Mouse (Mus musculus): Measurements from ENCODE around the gene Fstl4. TPM values are rescaled to one million over a fixed set of nuclear protein-coding genes. Genes with fewer than 3 reads are reported as not detected.
A peak's percentile ranks its signal among the peaks of the same experiment; 100 is the strongest.

Gene Fstl4
- polyA plus RNA-seq, 1 experiment: 0.18 TPM

DNA sequence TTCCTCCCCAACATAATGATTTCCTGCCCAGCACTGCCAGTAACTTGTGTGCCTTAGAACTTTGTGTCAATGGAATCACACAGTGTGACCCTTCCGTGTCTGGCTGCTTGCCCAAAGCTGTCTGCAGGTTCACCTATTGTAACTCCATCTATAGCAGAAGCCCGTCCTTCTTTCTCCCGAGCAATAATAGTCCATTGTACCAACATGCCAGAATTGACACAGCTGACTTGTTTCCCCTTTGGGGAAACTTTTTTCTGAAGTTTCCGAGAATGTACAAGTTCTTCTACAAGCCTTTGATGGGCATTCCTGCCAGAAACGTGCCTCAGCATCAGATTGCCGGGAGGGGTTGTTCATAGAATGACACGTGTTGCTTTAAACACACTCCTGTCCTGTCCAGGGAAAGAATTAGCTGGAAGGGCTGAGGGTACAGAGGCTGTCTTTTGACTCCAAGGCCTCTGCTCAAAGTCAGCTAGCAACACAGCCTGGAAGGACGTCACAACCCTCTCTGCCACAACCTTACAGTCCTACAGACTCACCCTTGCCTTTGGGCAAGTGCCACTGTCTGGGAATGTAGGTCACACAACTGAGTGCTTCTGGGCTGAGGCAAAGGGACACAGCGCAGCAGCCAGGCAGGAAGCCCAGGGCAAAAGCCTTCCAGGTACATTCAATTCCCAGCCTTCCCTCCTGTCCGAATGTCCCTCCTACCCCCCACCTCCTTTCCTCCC lies 339.3 kb downstream of the Fstl4 start:
- H3K27ac ChIP-seq (ENCODE audit: control insufficient read depth, insufficient read depth, low read length): no peak overlapping the region
- no peak overlapping the region for H3K4me3 ChIP-seq (ENCODE audit: control insufficient read depth, insufficient read depth, low read length)
- TF ChIP-seq POLR2A (IDR thresholded peaks at IDR 0.05; ENCODE audit: control insufficient read depth, extremely low read depth, insufficient read depth, low read length, poor library complexity): no peak
- peaks cover 35% of the 10 kb centered on the region for H3K4me1 ChIP-seq (replicated peaks; ENCODE audit: control insufficient read depth, insufficient read depth, low read length)
- no peaks in the 10 kb centered on the region for H3K27me3 ChIP-seq (ENCODE audit: control insufficient read depth, insufficient read depth, low read length)
- H3K36me3 ChIP-seq (ENCODE audit: control insufficient read depth, insufficient read depth, low read length): no peaks in the 10 kb centered on the region
- WGBS: 92% methylated on average over 10 of the region's 10 CpGs
- DNase-seq: no peak

DNA sequence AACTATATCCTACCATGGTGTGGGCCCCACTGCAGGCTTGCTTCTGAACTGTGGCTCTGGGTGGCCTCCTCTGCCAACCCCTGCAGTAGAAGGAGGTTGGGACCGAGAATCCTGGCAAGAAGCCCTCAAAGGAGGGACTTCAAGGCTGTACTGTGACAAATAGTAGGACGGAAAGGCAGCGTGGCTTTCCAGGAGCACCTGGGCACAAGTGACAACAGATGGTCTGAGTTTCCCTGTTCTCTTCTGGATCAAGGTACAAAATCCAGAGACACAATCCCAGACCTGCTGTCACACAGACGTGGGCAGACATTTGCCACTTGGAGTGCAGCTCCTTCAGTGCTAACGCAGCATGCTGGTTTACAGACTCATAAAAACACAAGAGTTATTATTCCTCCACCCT lies 343.3 kb downstream of the Fstl4 start:
- H3K4me1 ChIP-seq (replicated peaks; ENCODE audit: control insufficient read depth, insufficient read depth, low read length): peaks cover 20% of the 10 kb centered on the region
- no peak overlapping the region for H3K4me3 ChIP-seq (ENCODE audit: control insufficient read depth, insufficient read depth, low read length)
- 95% methylated on average over 5 of the region's 5 CpGs for WGBS
- TF ChIP-seq CTCF (IDR thresholded peaks at IDR 0.05; ENCODE audit: borderline replicate concordance, control insufficient read depth, extremely low read depth, insufficient read depth, low read length, poor library complexity): no peak
- TF ChIP-seq POLR2A (IDR thresholded peaks at IDR 0.05; ENCODE audit: control insufficient read depth, extremely low read depth, insufficient read depth, low read length, poor library complexity): no peak
- DNase-seq: no peak
- H3K36me3 ChIP-seq (ENCODE audit: control insufficient read depth, insufficient read depth, low read length): no peaks in the 10 kb centered on the region
- no peak overlapping the region for H3K27ac ChIP-seq (ENCODE audit: control insufficient read depth, insufficient read depth, low read length)
- H3K27me3 ChIP-seq (ENCODE audit: control insufficient read depth, insufficient read depth, low read length): no peaks in the 10 kb centered on the region

GRCm38 (mm10) chr11:53108798-53109197 lies 344.4 kb downstream of the Fstl4 start:
- Histone ChIP-seq H3K36me3 (ENCODE audit: control insufficient read depth, insufficient read depth, low read length) (no peaks in the 10 kb centered on the region), H3K27ac (ENCODE audit: control insufficient read depth, insufficient read depth, low read length) (no peak overlapping the region), H3K4me1 (replicated peaks; ENCODE audit: control insufficient read depth, insufficient read depth, low read length) (peaks cover 19% of the 10 kb centered on the region), H3K27me3 (ENCODE audit: control insufficient read depth, insufficient read depth, low read length) (no peaks in the 10 kb centered on the region), H3K4me3 (ENCODE audit: control insufficient read depth, insufficient read depth, low read length) (no peak overlapping the region)
- TF ChIP-seq CTCF (IDR thresholded peaks at IDR 0.05; ENCODE audit: borderline replicate concordance, control insufficient read depth, extremely low read depth, insufficient read depth, low read length, poor library complexity) (no peak), POLR2A (IDR thresholded peaks at IDR 0.05; ENCODE audit: control insufficient read depth, extremely low read depth, insufficient read depth, low read length, poor library complexity) (no peak)
- DNase-seq: no peak
- WGBS: 96% methylated on average over 6 of the region's 6 CpGs

DNA sequence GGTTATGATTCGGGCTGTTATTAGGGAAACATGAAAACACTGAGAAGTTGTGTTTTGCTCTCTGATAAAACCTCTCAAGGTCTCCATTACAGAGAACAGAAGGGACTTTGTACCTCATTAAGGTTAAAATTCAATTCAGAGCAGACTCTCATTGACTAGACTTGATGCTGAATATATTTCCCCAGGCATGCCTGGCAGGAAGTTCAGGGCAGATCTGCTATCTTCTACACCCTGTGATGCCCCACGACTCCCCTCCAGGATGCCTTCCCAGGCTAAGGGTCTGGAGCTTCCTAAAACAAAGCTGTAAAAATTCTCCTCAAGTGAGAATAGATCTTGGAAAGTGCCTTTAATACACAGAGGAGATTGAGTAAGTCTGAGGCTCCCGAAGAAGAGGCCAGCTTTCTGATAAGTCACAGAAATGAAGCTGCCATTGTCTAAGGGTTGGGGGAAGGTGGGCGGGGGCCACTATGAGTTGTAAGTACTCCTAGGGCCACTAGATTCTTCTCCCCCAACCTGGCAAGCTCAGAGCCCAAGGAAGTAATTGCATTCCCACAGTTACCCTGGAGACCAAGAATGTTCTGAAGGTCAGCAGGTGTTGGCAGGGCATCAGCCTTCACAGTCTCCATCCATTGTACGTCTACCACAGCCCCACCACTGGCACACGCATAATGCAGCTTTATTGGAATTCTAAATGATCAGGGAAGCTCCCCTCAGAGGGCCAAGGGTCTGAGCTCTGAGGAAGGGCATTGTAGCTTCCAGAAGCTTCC lies 345.4 kb downstream of the Fstl4 start:
- Histone ChIP-seq H3K27ac (ENCODE audit: control insufficient read depth, insufficient read depth, low read length) (no peak overlapping the region), H3K4me3 (ENCODE audit: control insufficient read depth, insufficient read depth, low read length) (no peak overlapping the region), H3K36me3 (ENCODE audit: control insufficient read depth, insufficient read depth, low read length) (no peaks in the 10 kb centered on the region), H3K27me3 (ENCODE audit: control insufficient read depth, insufficient read depth, low read length) (no peaks in the 10 kb centered on the region), H3K4me1 (replicated peaks; ENCODE audit: control insufficient read depth, insufficient read depth, low read length) (peaks cover 25% of the 10 kb centered on the region)
- DNase-seq: no peak
- 85% methylated on average over 6 of the region's 6 CpGs for WGBS
- TF ChIP-seq POLR2A (IDR thresholded peaks at IDR 0.05; ENCODE audit: control insufficient read depth, extremely low read depth, insufficient read depth, low read length, poor library complexity) (no peak), CTCF (IDR thresholded peaks at IDR 0.05; ENCODE audit: borderline replicate concordance, control insufficient read depth, extremely low read depth, insufficient read depth, low read length, poor library complexity) (no peak)

DNA sequence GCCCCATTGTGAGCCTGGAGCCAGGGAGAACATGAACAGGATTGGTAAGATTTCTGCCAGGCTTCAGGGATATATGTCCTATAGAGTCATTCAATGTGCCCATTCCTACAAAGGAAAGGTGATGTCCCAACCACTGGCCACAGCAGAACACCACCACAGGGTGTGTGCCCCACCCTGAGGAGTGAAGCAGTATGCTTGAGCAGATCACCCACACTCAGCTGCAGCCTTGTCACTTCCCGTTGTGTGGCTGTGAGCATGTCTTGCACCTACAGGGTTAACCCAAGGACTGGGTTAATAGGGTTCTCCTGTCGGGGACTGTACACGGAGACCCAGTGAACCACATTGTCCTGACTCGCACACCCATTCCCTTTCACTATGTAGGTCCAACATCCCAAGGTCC lies 351.3 kb downstream of the Fstl4 start:
- WGBS: 35% methylated on average over 4 of the region's 4 CpGs
- DNase-seq: no peak
- Histone ChIP-seq H3K4me3 (ENCODE audit: control insufficient read depth, insufficient read depth, low read length) (no peak overlapping the region), H3K36me3 (ENCODE audit: control insufficient read depth, insufficient read depth, low read length) (no peaks in the 10 kb centered on the region), H3K27me3 (ENCODE audit: control insufficient read depth, insufficient read depth, low read length) (no peaks in the 10 kb centered on the region), H3K27ac (ENCODE audit: control insufficient read depth, insufficient read depth, low read length) (no peak overlapping the region; the same call in 1 of the 2 replicates), H3K4me1 (replicated peaks; ENCODE audit: control insufficient read depth, insufficient read depth, low read length) (peaks cover 67% of the 10 kb centered on the region)
- TF ChIP-seq CTCF (IDR thresholded peaks at IDR 0.05; ENCODE audit: borderline replicate concordance, control insufficient read depth, extremely low read depth, insufficient read depth, low read length, poor library complexity): no peak
- TF ChIP-seq POLR2A (IDR thresholded peaks at IDR 0.05; ENCODE audit: control insufficient read depth, extremely low read depth, insufficient read depth, low read length, poor library complexity): no peak

- Histone ChIP-seq H3K36me3 (ENCODE audit: control insufficient read depth, insufficient read depth, low read length) (no peaks in the 10 kb centered on the region), H3K27me3 (ENCODE audit: control insufficient read depth, insufficient read depth, low read length) (no peaks in the 10 kb centered on the region), H3K4me3 (ENCODE audit: control insufficient read depth, insufficient read depth, low read length) (no peak overlapping the region), H3K4me1 (replicated peaks; ENCODE audit: control insufficient read depth, insufficient read depth, low read length) (peaks cover 67% of the 10 kb centered on the region), H3K27ac (ENCODE audit: control insufficient read depth, insufficient read depth, low read length) (peak overlapping the region; percentile 52; the same call in 1 of the 2 replicates)
- TF ChIP-seq POLR2A (IDR thresholded peaks at IDR 0.05; ENCODE audit: control insufficient read depth, extremely low read depth, insufficient read depth, low read length, poor library complexity) (no peak), CTCF (IDR thresholded peaks at IDR 0.05; ENCODE audit: borderline replicate concordance, control insufficient read depth, extremely low read depth, insufficient read depth, low read length, poor library complexity) (no peak)
- no peak for DNase-seq
- 68% methylated on average over 2 of the region's 2 CpGs for WGBS
Measured at GRCm38 (mm10) chr11:53116356-53116755, 351.9 kb downstream of the Fstl4 start.

All from thymus, adult 2 months (tissue).